In genomic region chr1:128213261-128213660, GRCm38 (mm10) we compare ENCODE assay signal across 16 mouse cellular contexts. TPM values are rescaled to one million over a fixed set of nuclear protein-coding genes. Genes with fewer than 3 reads are reported as not detected.
DNase-seq lines count a peak whose midpoint lies in the region; ATAC-seq and TF ChIP-seq lines count a peak whose summit lies in the region.
"Had no signal": no experiment of that assay in that cellular context is flagged by ENCODE, and none has a peak within 500 bp of the region (broad histone marks: within the 10 kb centered on the region; RNA-seq: fewer than 3 reads in every experiment).

No protein-coding gene starts in this region.

- no peak for TF ChIP-seq CTCF in midbrain, postnatal 0 days (IDR thresholded peaks at IDR 0.05)
- TF ChIP-seq CTCF in liver, postnatal 0 days (IDR thresholded peaks at IDR 0.05; ENCODE audit: low read depth): no peak
- no peak for TF ChIP-seq CTCF in kidney, adult 2 months (conservative IDR thresholded peaks at IDR 0.05; ENCODE audit: insufficient read depth, insufficient read length, low read depth, low read length)

- H3K9ac ChIP-seq in heart, embryonic 15.5 days: no peak overlapping the region
- no peak overlapping the region for H3K9ac ChIP-seq in midbrain, postnatal 0 days (replicated peaks; ENCODE audit: low read length, poor library complexity, severe bottlenecking)
- H3K9ac ChIP-seq in midbrain, embryonic 13.5 days (replicated peaks): no peak overlapping the region
- H3K9ac ChIP-seq in liver, postnatal 0 days (replicated peaks): no peak overlapping the region
- H3K9ac ChIP-seq: embryonic facial prominence, embryonic 12.5 days; hindbrain, embryonic 13.5 days; midbrain, embryonic 12.5 days had no signal

- no peaks in the 10 kb centered on the region for H3K27me3 ChIP-seq in heart, embryonic 15.5 days
- no peaks in the 10 kb centered on the region for H3K27me3 ChIP-seq in midbrain, postnatal 0 days (ENCODE audit: insufficient read depth, low read length)
- no peaks in the 10 kb centered on the region for H3K27me3 ChIP-seq in midbrain, embryonic 13.5 days
- no peaks in the 10 kb centered on the region for H3K27me3 ChIP-seq in liver, postnatal 0 days (ENCODE audit: insufficient read depth, low read length)
- H3K27me3 ChIP-seq in kidney, adult 2 months (replicated peaks; ENCODE audit: control insufficient read depth, insufficient read depth, low read length): no peaks in the 10 kb centered on the region
- H3K27me3 ChIP-seq: embryonic facial prominence, embryonic 12.5 days; hindbrain, embryonic 13.5 days; midbrain, embryonic 12.5 days had no signal

- peaks cover 28% of the 10 kb centered on the region for H3K36me3 ChIP-seq in heart, embryonic 15.5 days
- H3K36me3 ChIP-seq in midbrain, postnatal 0 days (ENCODE audit: insufficient read depth, low read length): peaks cover 15% of the 10 kb centered on the region
- peaks cover 34% of the 10 kb centered on the region for H3K36me3 ChIP-seq in midbrain, embryonic 13.5 days
- H3K36me3 ChIP-seq in liver, postnatal 0 days (replicated peaks; ENCODE audit: insufficient read depth, low read length): peaks cover 36% of the 10 kb centered on the region
- peaks cover 7% of the 10 kb centered on the region; the same call in 1 of the 2 replicates for H3K36me3 ChIP-seq in kidney, adult 2 months (ENCODE audit: control insufficient read depth, insufficient read depth, low read length)

- peak; percentile 42 to 51 for DNase-seq in cerebellum, postnatal 10 days
- DNase-seq in cerebellum, adult 11-12 months: no peak
- DNase-seq in heart, postnatal 25 days (ENCODE audit: low spot score): no peak
- peak; percentile 17 for DNase-seq in midbrain, postnatal 0 days (ENCODE audit: low spot score)
- DNase-seq in liver, postnatal 0 days: peak; percentile 17
- DNase-seq in kidney, adult 2 months: no peak
- DNase-seq: adrenal gland, postnatal 25 days; gastrocnemius, postnatal 14 days; kidney, adult 8-10 months; thymus, postnatal 25 days had no signal

- H3K27ac ChIP-seq in heart, embryonic 15.5 days: no peak overlapping the region
- no peak overlapping the region for H3K27ac ChIP-seq in midbrain, postnatal 0 days (ENCODE audit: low read depth, low read length)
- no peak overlapping the region for H3K27ac ChIP-seq in midbrain, embryonic 13.5 days
- no peak overlapping the region for H3K27ac ChIP-seq in liver, postnatal 0 days (ENCODE audit: low read depth)
- no peak overlapping the region for H3K27ac ChIP-seq in kidney, adult 2 months (ENCODE audit: insufficient read depth, low read depth, low read length)
- H3K27ac ChIP-seq: embryonic facial prominence, embryonic 12.5 days; hindbrain, embryonic 13.5 days; midbrain, embryonic 12.5 days had no signal

- intact Hi-C loops in heart, postnatal 25 days (cut with DNase I): no loop called here

- H3K4me3 ChIP-seq in heart, embryonic 15.5 days: no peak overlapping the region
- H3K4me3 ChIP-seq in midbrain, postnatal 0 days (ENCODE audit: low read depth, low read length): no peak overlapping the region
- no peak overlapping the region for H3K4me3 ChIP-seq in midbrain, embryonic 13.5 days (replicated peaks)
- no peak overlapping the region for H3K4me3 ChIP-seq in liver, postnatal 0 days (ENCODE audit: low read depth, low read length)
- no peak overlapping the region for H3K4me3 ChIP-seq in kidney, adult 2 months (ENCODE audit: insufficient read depth, low read depth, low read length)
- H3K4me3 ChIP-seq: embryonic facial prominence, embryonic 12.5 days; hindbrain, embryonic 13.5 days; midbrain, embryonic 12.5 days had no signal

- ATAC-seq in heart, embryonic 15.5 days (replicated peaks; ENCODE audit: insufficient number of reproducible peaks, insufficient read depth, low FRiP score, low read depth): peak; percentile 76
- no peak for ATAC-seq in midbrain, postnatal 0 days (ENCODE audit: low FRiP score)
- ATAC-seq in midbrain, embryonic 13.5 days: no peak
- no peak for ATAC-seq in liver, postnatal 0 days
- ATAC-seq: forebrain, embryonic 16.5 days had no signal

- TF ChIP-seq EP300 in liver, postnatal 0 days (IDR thresholded peaks at IDR 0.05; ENCODE audit: low read depth): no peak

- no peak for TF ChIP-seq POLR2A in kidney, adult 2 months (IDR thresholded peaks at IDR 0.05; ENCODE audit: low read depth, low read length)

- no peaks in the 10 kb centered on the region for H3K9me3 ChIP-seq in heart, embryonic 15.5 days (replicated peaks)
- H3K9me3 ChIP-seq in midbrain, postnatal 0 days (ENCODE audit: low read length): no peaks in the 10 kb centered on the region
- H3K9me3 ChIP-seq in midbrain, embryonic 13.5 days: no peaks in the 10 kb centered on the region
- no peaks in the 10 kb centered on the region for H3K9me3 ChIP-seq in liver, postnatal 0 days (ENCODE audit: low read length)
- H3K9me3 ChIP-seq: embryonic facial prominence, embryonic 12.5 days; hindbrain, embryonic 13.5 days; midbrain, embryonic 12.5 days had no signal

- H3K4me1 ChIP-seq in heart, embryonic 15.5 days (replicated peaks): no peaks in the 10 kb centered on the region
- no peaks in the 10 kb centered on the region for H3K4me1 ChIP-seq in midbrain, postnatal 0 days (ENCODE audit: insufficient read depth, low read length)
- no peaks in the 10 kb centered on the region for H3K4me1 ChIP-seq in midbrain, embryonic 13.5 days (replicated peaks)
- H3K4me1 ChIP-seq in liver, postnatal 0 days (ENCODE audit: insufficient read depth): no peaks in the 10 kb centered on the region
- H3K4me1 ChIP-seq in kidney, adult 2 months (ENCODE audit: control insufficient read depth, insufficient read depth, low read length): no peaks in the 10 kb centered on the region
- H3K4me1 ChIP-seq: hindbrain, embryonic 13.5 days; midbrain, embryonic 12.5 days had no signal

- WGBS in heart, embryonic 15.5 days: 35% methylated on average over 5 of the region's 5 CpGs
- WGBS in midbrain, postnatal 0 days: 82% methylated on average over 5 of the region's 5 CpGs
- 84% methylated on average over 5 of the region's 5 CpGs for WGBS in midbrain, embryonic 13.5 days
- 62% methylated on average over 5 of the region's 5 CpGs for WGBS in liver, postnatal 0 days (ENCODE audit: insufficient replicate concordance)
- WGBS in kidney, adult 2 months: 88% methylated on average over 5 of the region's 5 CpGs

- no peak overlapping the region for H3K4me2 ChIP-seq in heart, embryonic 15.5 days
- H3K4me2 ChIP-seq in midbrain, postnatal 0 days (ENCODE audit: low read depth, low read length, poor library complexity, severe bottlenecking): no peak overlapping the region
- H3K4me2 ChIP-seq in midbrain, embryonic 13.5 days (replicated peaks): no peak overlapping the region
- no peak overlapping the region for H3K4me2 ChIP-seq in liver, postnatal 0 days (ENCODE audit: low read depth, low read length)
- H3K4me2 ChIP-seq: embryonic facial prominence, embryonic 12.5 days; hindbrain, embryonic 13.5 days; midbrain, embryonic 12.5 days had no signal

RNA-seq across cellular contexts. Expression of gene Ubxn4, which starts 30.5 kb away (rescaled TPM):
- 55.0 and 57.6 TPM in 2 replicates for polyA plus RNA-seq in heart, embryonic 15.5 days (2015; fragmentation: Nextera tagmentation; extraction: Ambion mirVana)
- 10 to 100 TPM; 33.4 to 37.6 TPM for total RNA-seq in heart, postnatal 25 days (2021)
- 39.5 and 79.8 TPM in 2 replicates for total RNA-seq in midbrain, postnatal 0 days (2014; rRNA removed)
- polyA plus RNA-seq in midbrain, postnatal 0 days (2015; fragmentation: Nextera tagmentation; extraction: Ambion mirVana): 73.6 and 84.3 TPM in 2 replicates
- 84.1 and 84.6 TPM in 2 replicates for polyA plus RNA-seq in midbrain, embryonic 13.5 days (2015; fragmentation: Nextera tagmentation; extraction: Ambion mirVana)
- polyA plus RNA-seq in liver, postnatal 0 days (2015; fragmentation: Nextera tagmentation; extraction: Ambion mirVana): 33.1 and 35.1 TPM in 2 replicates
- polyA plus RNA-seq in kidney, adult 2 months (2012; rRNA removed): 19.1 and 21.0 TPM in 2 replicates

Comparison
In these comparisons a context has a peak if more than half of its experiments do, and no peak if none do; other contexts are left out.
1. DNase-seq: peak in cerebellum, postnatal 10 days (2 of 2), midbrain, postnatal 0 days (single experiment) and liver, postnatal 0 days (single experiment); none in cerebellum, adult 11-12 months (single experiment), heart, postnatal 25 days (single experiment) and kidney, adult 2 months (single experiment).